Mouse (Mus musculus) CH12.LX (cell line): ENCODE measurements around the gene Nfkb2.

Source experiments
- CHD2 ChIP-seq: IDR thresholded peaks from 2 replicates; pipeline ENCODE4 v1.6.1; 2011; ENCODE audit warnings: low read length, improper control_type of control experiment
- CTCF ChIP-seq, 2 experiments: IDR thresholded peaks in 1 of 2; conservative IDR thresholded peaks in 1 of 2; 2 replicates each; pipeline ENCODE4 v1.5.1; 2011 to 2012; ENCODE audit warnings: low read depth in 2 of 2, low read length in 2 of 2, improper control_type of control experiment in 1 of 2, inconsistent platforms in 1 of 2, mild to moderate bottlenecking in 1 of 2, moderate library complexity in 1 of 2
- KAT2A ChIP-seq: IDR thresholded peaks from 2 replicates; pipeline ENCODE4 v1.6.1; 2012; ENCODE audit warnings: low read length, improper control_type of control experiment, inconsistent platforms; ENCODE audit not compliant: insufficient replicate concordance
- MAFK ChIP-seq: IDR thresholded peaks from 2 replicates; pipeline ENCODE4 v1.6.1; 2011; ENCODE audit warnings: low read length, improper control_type of control experiment; ENCODE audit not compliant: insufficient replicate concordance
- MAX ChIP-seq: IDR thresholded peaks from 2 replicates; pipeline ENCODE4 v1.6.1; 2011; ENCODE audit warnings: low read length, improper control_type of control experiment
- NELFE ChIP-seq: IDR thresholded peaks from 2 replicates; pipeline ENCODE4 v1.6.1; 2011; ENCODE audit warnings: low read depth, low read length, improper control_type of control experiment
- NRF1 ChIP-seq: IDR thresholded peaks from 2 replicates; pipeline ENCODE4 v1.6.1; 2014; ENCODE audit warnings: low read depth, mild to moderate bottlenecking, inconsistent platforms, low read length, improper control_type of control experiment, moderate library complexity
- POLR2A ChIP-seq: IDR thresholded peaks from 2 replicates; pipeline ENCODE4 v1.6.1; 2011; ENCODE audit warnings: low read depth, mild to moderate bottlenecking, improper control_type of control experiment, low read length
- UBTF ChIP-seq: IDR thresholded peaks from 2 replicates; pipeline ENCODE4 v1.6.1; 2012; ENCODE audit warnings: low read depth, mild to moderate bottlenecking, inconsistent platforms, low read length, improper control_type of control experiment, moderate library complexity
- USF1 ChIP-seq: IDR thresholded peaks from 2 replicates; pipeline ENCODE4 v1.6.1; 2014; ENCODE audit warnings: low read depth, mild to moderate bottlenecking, inconsistent platforms, low read length, improper control_type of control experiment
- USF2 ChIP-seq: conservative IDR thresholded peaks from 2 replicates; pipeline ENCODE4 v1.6.1; 2011; ENCODE audit warnings: low read depth, low read length, improper control_type of control experiment
- ZC3H11A ChIP-seq: IDR thresholded peaks from 2 replicates; pipeline ENCODE4 v1.6.1; 2012; ENCODE audit warnings: low read depth, mild to moderate bottlenecking, inconsistent platforms, low read length, improper control_type of control experiment
- ZMIZ1 ChIP-seq: IDR thresholded peaks from 2 replicates; pipeline ENCODE4 v1.6.1; 2012; ENCODE audit warnings: low read depth, mild to moderate bottlenecking, inconsistent platforms, low read length, improper control_type of control experiment

DNA sequence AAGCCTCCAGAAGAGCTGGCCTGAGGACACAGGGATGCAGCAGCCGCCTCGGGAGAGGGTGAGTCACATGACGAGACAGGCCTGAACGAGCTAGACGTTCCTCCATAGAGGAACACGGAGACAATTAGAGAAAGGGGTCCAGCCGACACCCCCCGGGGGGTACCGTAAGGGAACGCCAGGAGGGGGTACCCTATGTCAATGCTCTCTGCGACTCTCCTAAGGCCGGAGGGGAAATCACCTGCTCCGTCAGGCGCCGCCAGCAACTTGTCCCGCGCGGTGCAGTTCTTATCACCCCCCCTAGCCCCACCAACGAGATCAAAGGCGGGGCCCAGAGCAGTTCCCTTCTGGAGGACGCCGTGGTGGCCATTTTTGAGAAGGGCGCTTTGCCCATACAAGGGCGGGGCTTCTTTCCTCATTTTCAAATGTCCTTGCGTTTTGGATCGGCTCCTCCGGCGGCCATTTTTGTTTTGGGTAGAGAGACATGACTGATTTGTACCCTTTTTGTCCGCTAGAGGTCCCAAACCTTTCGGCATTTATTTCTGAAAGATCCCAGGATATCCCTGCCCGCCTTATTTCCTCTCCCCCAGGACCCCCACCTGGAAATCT is 34.3 kb downstream of the Nfkb2 start, which contains the start of gene Cuedc2:
- no peak for TF ChIP-seq NELFE
- peak; percentile 77; the same call in 1 of the 2 replicates for TF ChIP-seq KAT2A
- TF ChIP-seq NRF1 = peak; percentile 81
- TF ChIP-seq CTCF (conservative IDR thresholded peaks at IDR 0.05 in 1 of 2, IDR thresholded peaks at IDR 0.05 in 1 of 2; ENCODE audit: low read depth in 2 of 2, low read length in 2 of 2) = peak; percentile 40 to 81
- TF ChIP-seq ZC3H11A = no peak
- peak; percentile 74 for TF ChIP-seq CHD2
- TF ChIP-seq POLR2A = peak; percentile 77
- TF ChIP-seq MAX = peak; percentile 32; the same call in 1 of the 2 replicates
- no peak for TF ChIP-seq MAFK
- TF ChIP-seq USF2 = peak; percentile 33; the same call in 1 of the 2 replicates
- TF ChIP-seq USF1 = peak; percentile 49
- TF ChIP-seq UBTF = no peak
- no peak for TF ChIP-seq ZMIZ1
